Mouse (Mus musculus) E14TG2a.4 (cell line): ENCODE results near the gene Foxp2.

Source experiments
- CTCF ChIP-seq: conservative IDR thresholded peaks from 2 replicates; pipeline ENCODE4 v1.5.1; 2014; ENCODE audit warnings: low read length
- NANOG ChIP-seq: IDR thresholded peaks from 2 replicates; pipeline ENCODE4 v1.6.1; 2014; ENCODE audit warnings: borderline replicate concordance, low read length, mixed read lengths

- TF ChIP-seq NANOG (no peak), CTCF (no peak)
These were observed 421.9 kb downstream of the Foxp2 start for GRCm38 (mm10) chr6:15323099-15323498.
